Mouse (Mus musculus): ENCODE measurements around the gene Gkn1. TPM values are rescaled to one million over a fixed set of nuclear protein-coding genes. Genes with fewer than 3 reads are reported as not detected.

The Gkn1 gene
- polyA plus RNA-seq, 2 experiments = not detected

DNA sequence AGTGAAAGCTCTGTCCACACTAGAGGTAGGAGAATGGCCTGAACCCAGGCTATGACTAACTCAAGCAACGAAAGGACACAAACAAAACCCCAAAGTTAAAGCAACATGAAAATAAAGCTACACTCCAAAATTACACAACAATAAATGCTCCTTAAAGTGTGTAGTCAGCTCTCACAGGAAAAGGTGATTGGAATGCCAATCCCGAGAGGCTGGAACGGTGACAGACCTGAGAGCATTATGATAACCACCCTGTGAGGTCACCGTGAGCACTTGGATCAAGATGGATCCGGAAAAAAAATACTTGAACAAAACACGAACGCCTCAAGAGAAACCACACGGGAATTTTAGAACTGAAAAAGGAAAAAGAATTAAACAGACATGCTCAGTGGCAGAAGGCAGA is 46.3 kb downstream of the Gkn1 start:
- DNase-seq (ENCODE audit: low read depth in 3 of 3, low spot score in 3 of 3) (no peak), ATAC-seq (ENCODE audit: insufficient read depth) (no peak)
- Histone ChIP-seq H3K27me3 (ENCODE audit: control insufficient read depth, insufficient read depth, low read length) (no peaks in the 10 kb centered on the region), H3K9ac (replicated peaks) (no peak overlapping the region), H3K4me3 (ENCODE audit: insufficient read depth in 1 of 2, low read depth in 2 of 2, low read length in 2 of 2) (no peak overlapping the region), H3K27ac (no peak overlapping the region), H3K9me3 (ENCODE audit: control insufficient read depth, low read length) (no peaks in the 10 kb centered on the region), H3K4me1 (replicated peaks; ENCODE audit: control insufficient read depth in 2 of 2, insufficient read depth in 2 of 2, low read length in 1 of 2) (no peaks in the 10 kb centered on the region; a peak in 1 of 4 replicates), H3K36me3 (replicated peaks; ENCODE audit: control insufficient read depth, insufficient read depth, low read depth) (no peaks in the 10 kb centered on the region), H3K4me2 (ENCODE audit: low read depth) (no peak overlapping the region)
- 69% methylated on average over 8 of the region's 8 CpGs for WGBS (ENCODE audit: insufficient replicate concordance)
- TF ChIP-seq CTCF (IDR thresholded peaks at IDR 0.05; ENCODE audit: low read depth) (no peak), EP300 (IDR thresholded peaks at IDR 0.05; ENCODE audit: low read depth) (no peak)

DNA sequence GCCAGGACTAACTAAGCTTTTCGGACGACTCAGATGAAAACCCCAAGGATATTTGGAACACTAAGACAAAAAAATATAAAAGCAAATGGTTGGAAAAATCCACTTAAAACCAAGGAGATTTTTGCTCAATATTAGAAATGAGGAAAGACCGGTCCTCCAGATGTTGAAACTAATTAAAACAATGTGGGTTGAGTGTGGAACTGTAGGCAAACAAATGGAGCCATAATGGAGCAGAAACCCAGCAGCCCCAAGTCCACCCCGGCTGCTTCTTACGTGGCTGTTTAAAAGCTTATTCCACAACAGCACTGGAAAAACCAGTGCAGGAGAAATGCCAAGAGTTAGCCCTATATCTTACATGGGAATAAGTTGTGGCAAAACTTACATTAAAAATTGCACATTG is 48.0 kb downstream of the Gkn1 start:
- DNase-seq (ENCODE audit: low read depth in 3 of 3, low spot score in 3 of 3) (no peak), ATAC-seq (ENCODE audit: insufficient read depth) (no peak)
- Histone ChIP-seq H3K27me3 (ENCODE audit: control insufficient read depth, insufficient read depth, low read length) (no peaks in the 10 kb centered on the region), H3K9me3 (ENCODE audit: control insufficient read depth, low read length) (no peaks in the 10 kb centered on the region), H3K4me1 (replicated peaks; ENCODE audit: control insufficient read depth in 2 of 2, insufficient read depth in 2 of 2, low read length in 1 of 2) (peaks cover 0 to 5% of the 10 kb centered on the region in 2 experiments; a peak in 2 of 4 replicates), H3K4me3 (ENCODE audit: insufficient read depth in 1 of 2, low read depth in 2 of 2, low read length in 2 of 2) (no peak overlapping the region), H3K4me2 (ENCODE audit: low read depth) (no peak overlapping the region), H3K36me3 (replicated peaks; ENCODE audit: control insufficient read depth, insufficient read depth, low read depth) (no peaks in the 10 kb centered on the region), H3K9ac (replicated peaks) (no peak overlapping the region), H3K27ac (no peak overlapping the region)
- TF ChIP-seq CTCF (IDR thresholded peaks at IDR 0.05; ENCODE audit: low read depth) (no peak), EP300 (IDR thresholded peaks at IDR 0.05; ENCODE audit: low read depth) (no peak)
- 63% methylated on average over 5 of the region's 5 CpGs for WGBS (ENCODE audit: insufficient replicate concordance)

DNA sequence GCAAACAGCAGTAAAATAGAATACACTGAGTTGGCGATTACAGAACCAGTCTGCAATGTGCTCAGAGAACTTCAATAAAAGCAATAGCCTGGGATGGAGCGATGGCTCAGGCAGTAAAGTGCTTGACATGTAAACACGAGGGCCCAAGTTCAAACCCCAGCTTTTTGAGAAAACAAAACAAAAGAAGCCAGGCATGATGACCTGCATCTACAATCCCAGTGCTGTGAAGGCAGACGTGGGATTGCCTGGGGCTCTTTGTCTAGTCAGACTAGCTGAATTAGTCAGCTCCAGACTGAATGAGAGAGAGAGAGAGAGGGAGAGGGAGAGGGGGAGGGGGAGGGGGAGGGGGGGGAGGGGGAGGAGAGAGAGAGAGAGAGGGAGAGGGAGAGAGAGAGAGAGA is 48.8 kb downstream of the Gkn1 start:
- H3K4me1 ChIP-seq (replicated peaks; ENCODE audit: control insufficient read depth in 2 of 2, insufficient read depth in 2 of 2, low read length in 1 of 2) = peaks cover 0 to 5% of the 10 kb centered on the region in 2 experiments; a peak in 2 of 4 replicates
- 53% methylated on average over 4 of the region's 4 CpGs for WGBS (ENCODE audit: insufficient replicate concordance)
- no peak overlapping the region for H3K27ac ChIP-seq
- DNase-seq (ENCODE audit: low read depth in 3 of 3, low spot score in 3 of 3) (no peak), ATAC-seq (ENCODE audit: insufficient read depth) (no peak)
- H3K9ac ChIP-seq (replicated peaks) = no peak overlapping the region
- no peaks in the 10 kb centered on the region for H3K27me3 ChIP-seq (ENCODE audit: control insufficient read depth, insufficient read depth, low read length)
- H3K4me3 ChIP-seq (ENCODE audit: insufficient read depth in 1 of 2, low read depth in 2 of 2, low read length in 2 of 2) = no peak overlapping the region
- no peaks in the 10 kb centered on the region for H3K9me3 ChIP-seq (ENCODE audit: control insufficient read depth, low read length)
- no peak overlapping the region for H3K4me2 ChIP-seq (ENCODE audit: low read depth)
- TF ChIP-seq EP300 (IDR thresholded peaks at IDR 0.05; ENCODE audit: low read depth) = no peak
- TF ChIP-seq CTCF (IDR thresholded peaks at IDR 0.05; ENCODE audit: low read depth) = no peak
- H3K36me3 ChIP-seq (replicated peaks; ENCODE audit: control insufficient read depth, insufficient read depth, low read depth) = no peaks in the 10 kb centered on the region

Other genes starting within 250 kb of the Gkn1 start
- gene D6Ertd527e, start 246.2 kb downstream of the Gkn1 start, polyA plus RNA-seq (2012; rRNA removed) = 0.01 and 0.10 TPM in 2 replicates
- not detected in 2 replicates for gene D6Ertd527e, start 246.2 kb downstream of the Gkn1 start, polyA plus RNA-seq (2014; fragmentation: Nextera tagmentation; extraction: Ambion mirVana)
- gene Antxr1, start 15.1 kb downstream of the Gkn1 start, polyA plus RNA-seq (2012; rRNA removed) = 0.42 and 0.75 TPM in 2 replicates
- 0.27 and 0.40 TPM in 2 replicates for gene Antxr1, start 15.1 kb downstream of the Gkn1 start, polyA plus RNA-seq (2014; fragmentation: Nextera tagmentation; extraction: Ambion mirVana)
- not detected in 2 replicates for gene Gkn2, start 22.4 kb upstream of the Gkn1 start, polyA plus RNA-seq (2012; rRNA removed)
- not detected in 2 replicates for gene Gkn2, start 22.4 kb upstream of the Gkn1 start, polyA plus RNA-seq (2014; fragmentation: Nextera tagmentation; extraction: Ambion mirVana)
- 0.03 and 0.08 TPM in 2 replicates for gene Gkn3, start 38.0 kb upstream of the Gkn1 start, polyA plus RNA-seq (2012; rRNA removed)
- gene Gkn3, start 38.0 kb upstream of the Gkn1 start, polyA plus RNA-seq (2014; fragmentation: Nextera tagmentation; extraction: Ambion mirVana) = not detected in 2 replicates
- 0.60 and 0.65 TPM in 2 replicates for gene Bmp10, start 78.1 kb upstream of the Gkn1 start, polyA plus RNA-seq (2012; rRNA removed)
- gene Bmp10, start 78.1 kb upstream of the Gkn1 start, polyA plus RNA-seq (2014; fragmentation: Nextera tagmentation; extraction: Ambion mirVana) = 0.15 and 0.18 TPM in 2 replicates
- gene Arhgap25, start 182.3 kb upstream of the Gkn1 start, polyA plus RNA-seq (2012; rRNA removed) = 1.2 and 1.5 TPM in 2 replicates
- gene Arhgap25, start 182.3 kb upstream of the Gkn1 start, polyA plus RNA-seq (2014; fragmentation: Nextera tagmentation; extraction: Ambion mirVana) = 2.3 and 2.6 TPM in 2 replicates
- gene Prokr1, start 239.8 kb upstream of the Gkn1 start, polyA plus RNA-seq (2012; rRNA removed) = 2.9 TPM in 2 replicates
- gene Prokr1, start 239.8 kb upstream of the Gkn1 start, polyA plus RNA-seq (2014; fragmentation: Nextera tagmentation; extraction: Ambion mirVana) = 4.6 and 4.9 TPM in 2 replicates